Mouse (Mus musculus): ENCODE measurements at regions not wholly inside any gene's neighbourhood (a gene's known extent, or its start where the extent isn't known, plus 50 kb on each side); places are given as distances from the start of the nearest gene placed in this dataset.

- TF ChIP-seq EP300 (IDR thresholded peaks at IDR 0.05) = no peak
- no peak for TF ChIP-seq CTCF (IDR thresholded peaks at IDR 0.05)
Observed at GRCm38 (mm10) chr13:75319780-75320179, 230.2 kb downstream of the Pcsk1 start.

All from lung, postnatal 0 days (tissue).